Mouse (Mus musculus) gastrocnemius, postnatal 10 days (tissue): ENCODE measurements around the gene Osm. TPM values are rescaled to one million over a fixed set of nuclear protein-coding genes. Genes with fewer than 3 reads are reported as not detected.

Experiments
- DNase-seq: peaks from one replicate; pipeline ENCODE4 v3.0.0; 2021; ENCODE audit warnings: mixed read lengths
- total RNA-seq, 2 experiments: library from RNA; stranded (reverse); gene quantifications; 2 replicates each; pipeline ENCODE4 v1.2.3; 2021

Osm gene
- total RNA-seq, 2 experiments from 2014 or later, result not detected

- peak; percentile 62 for DNase-seq
These were observed 34.7 kb downstream of the Osm start for GRCm38 (mm10) chr11:4270744-4271459.

GRCm38 (mm10) chr11:4271544-4271943, 35.3 kb downstream of the Osm start:
- DNase-seq, result no peak

- DNase-seq, result peak; percentile 59
These were observed 40.2 kb downstream of the Osm start for GRCm38 (mm10) chr11:4276411-4276861.

- DNase-seq, result no peak
These were observed 43.7 kb downstream of the Osm start for GRCm38 (mm10) chr11:4279909-4280308.

- no peak for DNase-seq
These were observed 45.6 kb downstream of the Osm start for GRCm38 (mm10) chr11:4281852-4282251.

- DNase-seq, result no peak
These were observed 47.4 kb downstream of the Osm start for GRCm38 (mm10) chr11:4283627-4284026.

- DNase-seq, result no peak
These were observed 53.1 kb downstream of the Osm start for GRCm38 (mm10) chr11:4289280-4289679.

Other genes starting within 250 kb of the Osm start
- gene Sec14l4, start 205.0 kb upstream of the Osm start, total RNA-seq, result under 1 TPM in 1 of 2 experiments, not detected in 1; 0.11 TPM
- not detected for gene Sec14l3, start 171.6 kb upstream of the Osm start, total RNA-seq
- gene Mtfp1, start 141.0 kb upstream of the Osm start, total RNA-seq, result 10 to 100 TPM; 25.7 to 34.8 TPM
- gene Sec14l2, start 113.0 kb upstream of the Osm start, total RNA-seq, result 1 to 10 TPM; 1.4 to 2.3 TPM
- 10 to 100 TPM in 1 of 2 experiments, 1 to 10 TPM in 1; 7.8 to 13.3 TPM for gene Rnf215, start 101.2 kb upstream of the Osm start, total RNA-seq
- gene Ccdc157, start 76.1 kb upstream of the Osm start, total RNA-seq, result 1 to 10 TPM; 5.9 to 8.8 TPM
- 10 to 100 TPM; 28.1 to 32.6 TPM for gene Sf3a1, start 76.1 kb upstream of the Osm start, total RNA-seq
- 1 to 10 TPM; 6.1 to 8.2 TPM for gene Tbc1d10a, start 49.6 kb upstream of the Osm start, total RNA-seq
- 1 to 10 TPM; 5.9 to 6.9 TPM for gene Castor1, start 18.2 kb upstream of the Osm start, total RNA-seq
- under 1 TPM; 0.47 to 0.77 TPM for gene Lif, start 21.1 kb downstream of the Osm start, total RNA-seq
- under 1 TPM in 1 of 2 experiments, not detected in 1; 0.12 TPM for gene Hormad2, start 204.7 kb downstream of the Osm start, total RNA-seq